Mouse (Mus musculus) limb, embryonic 14.5 days (tissue): ENCODE data around the gene Plekhm1. TPM values are rescaled to one million over a fixed set of nuclear protein-coding genes. Genes with fewer than 3 reads are reported as not detected.
"Not testable (repeated sequence)": the region's sequence is repeated elsewhere in the genome, so short reads cannot be mapped to it uniquely, and the experiment has no call there.

Experiments
- ATAC-seq: fragments of 200-750 bp; cut with Nextera tagmentation; 2 replicates; pipeline ENCODE4 v1.8.0; 2017; ENCODE audit warnings: low read depth, moderate number of reproducible peaks, moderate TSS enrichment; ENCODE audit not compliant: low FRiP score
- DNase-seq: peaks from one replicate; pipeline ENCODE4 v3.0.0-alpha.2; 2015; ENCODE audit warnings: low spot score
- H3K27ac ChIP-seq: fragments of 300-500 bp; sonication (generic); replicated peaks from 2 replicates; pipeline ENCODE4 v1.5.1; 2014; ENCODE audit warnings: low read depth, mild to moderate bottlenecking, low read length, moderate library complexity, mixed read lengths
- H3K27me3 ChIP-seq: fragments of 300-500 bp; sonication (generic); 2 replicates; pipeline ENCODE4 v1.6.1; 2014; ENCODE audit warnings: low read length, mixed read lengths; ENCODE audit not compliant: control insufficient read depth, insufficient read depth
- H3K36me3 ChIP-seq: fragments of 300-500 bp; sonication (generic); 2 replicates; pipeline ENCODE4 v1.6.1; 2014; ENCODE audit warnings: mild to moderate bottlenecking, low read length, moderate library complexity, mixed read lengths; ENCODE audit not compliant: control insufficient read depth, insufficient read depth
- H3K4me1 ChIP-seq: fragments of 300-500 bp; sonication (generic); 2 replicates; pipeline ENCODE4 v1.6.1; 2014; ENCODE audit warnings: antibody characterized with exemption, low read length, mixed read lengths; ENCODE audit not compliant: control insufficient read depth, insufficient read depth
- H3K4me2 ChIP-seq: fragments of 300-500 bp; sonication (generic); replicated peaks from 2 replicates; pipeline ENCODE4 v1.6.1; 2014; ENCODE audit warnings: low read depth, mild to moderate bottlenecking, low read length, moderate library complexity; ENCODE audit not compliant: severe bottlenecking
- H3K4me3 ChIP-seq: fragments of 300-500 bp; sonication (generic); replicated peaks from 2 replicates; pipeline ENCODE4 v1.5.1; 2014; ENCODE audit warnings: low read length
- H3K9ac ChIP-seq: fragments of 300-500 bp; sonication (generic); 2 replicates; pipeline ENCODE4 v1.6.1; 2014; ENCODE audit warnings: mild to moderate bottlenecking, low read depth, low read length, moderate library complexity; ENCODE audit not compliant: severe bottlenecking
- H3K9me3 ChIP-seq: fragments of 300-500 bp; sonication (generic); 2 replicates; pipeline ENCODE4 v1.6.1; 2016; ENCODE audit warnings: low read length; ENCODE audit not compliant: control insufficient read depth
- POLR2A ChIP-seq: fragments of 200-500 bp; IDR thresholded peaks from 2 replicates; pipeline ENCODE4 v1.8.0; 2012; ENCODE audit warnings: inconsistent platforms, mild to moderate bottlenecking, moderate library complexity, borderline replicate concordance; ENCODE audit not compliant: insufficient read depth, insufficient read length; ENCODE audit errors: extremely low read depth
- WGBS: fragments of 180-500 bp; shearing (Covaris S2); extraction: QIAGEN DNeasy Blood & Tissue Kit; methylation state at CpG from one replicate; pipeline ENCODE4 v1.1.7; 2014; 5-methylcytosine and 5-hydroxymethylcytosine counted together
- polyA plus RNA-seq, 2 experiments: library from polyadenylated mRNA; depleted of rRNA in 1 of 2; stranded (reverse) in 1 of 2; unstranded in 1 of 2; fragments of >200 nt; fragmentation: Nextera tagmentation in 1 of 2; extraction: Ambion mirVana in 1 of 2; gene quantifications; 2 replicates each; pipeline versions ENCODE4 v1.2.1 to v1.2.3; 2012 to 2014

Gene Plekhm1
- polyA plus RNA-seq, 2 experiments, result 9.6 to 11.8 TPM

DNA sequence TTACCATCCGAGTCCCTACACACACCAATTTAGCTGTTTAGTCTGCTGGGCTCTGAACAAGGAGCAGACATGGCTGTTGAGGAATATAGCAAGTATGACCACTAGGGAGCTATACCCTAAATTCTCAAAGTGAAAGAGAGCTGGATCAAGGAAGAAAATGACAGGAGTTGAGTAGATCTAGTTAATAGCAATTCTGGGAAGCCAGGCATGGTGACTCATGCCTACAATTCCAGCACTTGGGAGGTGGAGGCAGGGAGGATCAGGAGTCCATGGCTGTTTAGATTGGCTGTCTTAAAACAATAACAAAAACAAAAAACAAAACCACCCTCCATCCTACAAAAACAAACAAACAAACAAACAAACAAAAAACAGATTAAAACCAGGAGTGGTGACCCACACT, 1.2 kb downstream of the Plekhm1 start:
- ATAC-seq, result no peak
- H3K9me3 ChIP-seq, result no peaks in the 10 kb centered on the region
- H3K4me3 ChIP-seq, result peak overlapping the region; percentile 84; the same call in 1 of the 2 replicates
- H3K27me3 ChIP-seq, result no peaks in the 10 kb centered on the region
- 55% methylated on average over 1 of the region's 1 CpGs for WGBS
- no peak for TF ChIP-seq POLR2A
- H3K4me1 ChIP-seq, result peaks cover 4% of the 10 kb centered on the region; the same call in 1 of the 2 replicates
- no peak for DNase-seq
- no peaks in the 10 kb centered on the region for H3K36me3 ChIP-seq
- H3K9ac ChIP-seq, result no peak overlapping the region
- H3K27ac ChIP-seq, result no peak overlapping the region
- 0 out of 2 replicates have a peak overlapping the region, but pooled peaks have one; percentile 89 for H3K4me2 ChIP-seq

DNA sequence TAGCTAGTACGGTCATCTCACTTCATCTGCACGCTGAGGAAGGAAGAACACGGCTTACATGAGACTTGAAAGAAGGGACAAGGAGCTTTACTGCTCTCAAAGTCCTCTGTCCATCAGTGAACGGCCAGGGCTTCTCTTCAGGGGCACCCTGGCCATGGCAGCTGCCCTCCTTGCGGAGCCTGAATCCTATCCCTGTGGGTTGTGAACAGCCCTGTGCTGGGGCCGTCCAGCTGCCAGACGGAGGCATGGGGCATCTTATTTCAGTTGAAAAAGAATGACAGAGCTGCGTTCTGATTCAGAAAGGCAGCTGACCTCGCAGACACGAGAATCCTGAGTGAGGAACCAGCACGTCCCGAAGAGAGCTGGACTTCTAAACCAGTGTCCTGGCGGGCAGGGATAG, 3.6 kb downstream of the Plekhm1 start:
- 88% methylated on average over 13 of the region's 13 CpGs for WGBS
- Histone ChIP-seq H3K27me3 (no peaks in the 10 kb centered on the region), H3K4me3 (no peak overlapping the region), H3K4me1 (peaks cover 4% of the 10 kb centered on the region; the same call in 1 of the 2 replicates), H3K36me3 (no peaks in the 10 kb centered on the region), H3K4me2 (no peak overlapping the region), H3K9me3 (no peaks in the 10 kb centered on the region), H3K27ac (no peak overlapping the region), H3K9ac (no peak overlapping the region)
- no peak for TF ChIP-seq POLR2A
- ATAC-seq (no peak), DNase-seq (no peak)

DNA sequence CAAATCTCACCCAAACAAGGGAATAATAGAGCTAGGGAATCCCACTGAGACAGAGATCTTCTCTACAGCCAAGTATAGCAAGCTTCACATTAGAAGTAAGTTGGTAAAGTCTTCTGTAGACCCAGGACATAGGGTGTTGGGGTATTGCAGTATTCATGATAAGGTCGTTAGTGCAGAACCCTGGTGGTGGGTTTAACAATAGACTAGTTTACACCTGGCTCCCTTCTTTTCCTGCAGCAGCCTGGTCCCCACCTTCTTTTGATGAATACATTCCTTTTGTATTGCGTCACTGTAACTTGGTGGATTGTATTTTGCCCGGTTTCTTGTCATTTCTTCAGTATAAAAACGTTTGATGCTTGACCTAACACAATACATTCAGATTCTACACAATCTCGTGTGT, 5.4 kb downstream of the Plekhm1 start:
- WGBS, result 67% methylated on average over 5 of the region's 5 CpGs
- not testable (repeated sequence) for H3K4me1 ChIP-seq, H3K4me2 ChIP-seq, H3K4me3 ChIP-seq, H3K27ac ChIP-seq, H3K27me3 ChIP-seq, DNase-seq, ATAC-seq, H3K9me3 ChIP-seq, H3K36me3 ChIP-seq, H3K9ac ChIP-seq

DNA sequence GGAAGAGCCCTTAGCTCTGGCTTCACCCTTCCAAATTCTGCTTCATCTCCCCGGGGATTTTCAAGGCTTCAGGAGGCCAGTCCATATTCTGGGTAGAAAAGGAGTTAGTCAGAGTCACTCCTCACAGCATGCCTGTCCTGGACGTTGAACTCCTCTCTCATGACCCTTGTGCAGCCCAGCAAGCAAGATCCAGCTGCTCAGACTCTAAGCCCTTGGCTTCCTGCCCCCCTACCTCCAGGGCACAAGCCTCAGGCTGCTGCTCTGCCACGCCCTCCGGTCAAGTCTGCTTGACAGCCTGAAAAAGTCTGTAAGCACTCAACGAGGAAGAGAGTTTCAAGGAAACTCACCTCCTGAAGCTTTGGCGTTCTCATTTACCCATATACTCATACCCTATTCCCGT, 5.9 kb downstream of the Plekhm1 start:
- no peak overlapping the region for H3K4me2 ChIP-seq
- no peaks in the 10 kb centered on the region for H3K9me3 ChIP-seq
- ATAC-seq (no peak), DNase-seq (no peak)
- H3K4me1 ChIP-seq, result no peaks in the 10 kb centered on the region; the same call in 1 of the 2 replicates
- peaks cover 8% of the 10 kb centered on the region; the same call in 1 of the 2 replicates for H3K36me3 ChIP-seq
- H3K4me3 ChIP-seq, result no peak overlapping the region
- WGBS, result 78% methylated on average over 7 of the region's 7 CpGs
- H3K27ac ChIP-seq, result no peak overlapping the region
- TF ChIP-seq POLR2A, result no peak
- H3K9ac ChIP-seq, result no peak overlapping the region
- H3K27me3 ChIP-seq, result no peaks in the 10 kb centered on the region

DNA sequence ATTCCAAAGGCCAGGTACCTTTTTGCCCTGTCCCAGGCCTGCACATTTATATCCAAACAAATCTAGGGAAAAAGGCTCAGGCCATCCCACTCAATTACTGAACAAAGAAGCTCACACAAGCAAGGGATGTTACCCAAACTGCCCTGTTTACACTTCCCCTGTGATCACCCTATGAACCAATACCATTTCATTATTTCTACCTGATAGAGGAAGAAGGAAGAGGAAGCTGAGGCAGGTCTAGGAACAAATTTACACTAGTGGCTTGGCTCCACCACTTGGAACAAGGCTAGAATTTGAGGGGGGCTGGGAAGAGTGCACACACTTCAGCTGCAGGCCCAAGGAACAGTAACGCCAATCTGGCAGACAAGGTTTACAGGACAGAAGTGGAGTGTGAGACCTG, 6.7 kb downstream of the Plekhm1 start:
- no peak for TF ChIP-seq POLR2A
- no peak for ATAC-seq

DNA sequence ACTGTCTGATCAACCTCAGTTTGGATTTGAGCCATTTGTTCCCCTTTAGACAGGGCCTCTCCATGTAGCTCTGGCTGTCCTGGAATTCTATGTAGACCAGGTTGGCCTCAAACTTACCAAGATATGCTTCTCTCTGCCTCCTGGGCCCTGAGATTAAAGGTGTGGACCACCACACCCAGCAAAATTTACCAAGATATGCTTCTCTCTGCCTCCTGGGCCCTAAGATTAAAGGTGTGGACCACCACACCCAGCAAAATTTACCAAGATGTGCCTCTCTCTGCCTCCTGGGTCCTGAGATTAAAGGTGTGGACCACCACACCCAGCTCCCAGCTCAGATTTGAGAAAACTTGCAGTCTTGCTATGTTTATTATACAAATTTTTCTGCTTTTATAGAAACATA, 7.9 kb downstream of the Plekhm1 start:
- no peak overlapping the region for H3K4me2 ChIP-seq
- H3K4me1 ChIP-seq, result no peaks in the 10 kb centered on the region
- H3K9me3 ChIP-seq, result no peaks in the 10 kb centered on the region
- no peaks in the 10 kb centered on the region for H3K27me3 ChIP-seq
- ATAC-seq (no peak), DNase-seq (no peak)
- H3K27ac ChIP-seq, result no peak overlapping the region
- no peak overlapping the region for H3K4me3 ChIP-seq
- H3K36me3 ChIP-seq, result peaks cover 11% of the 10 kb centered on the region
- no peak overlapping the region for H3K9ac ChIP-seq
- no peak for TF ChIP-seq POLR2A

More for the DNA sequence above, 6.7 kb downstream of the Plekhm1 start:
- no peaks in the 10 kb centered on the region for H3K9me3 ChIP-seq
- no peaks in the 10 kb centered on the region for H3K27me3 ChIP-seq
- WGBS, result 83% methylated on average over 1 of the region's 1 CpGs
- no peak overlapping the region for H3K27ac ChIP-seq
- no peak overlapping the region for H3K4me2 ChIP-seq
- H3K9ac ChIP-seq, result no peak overlapping the region
- peaks cover 8% of the 10 kb centered on the region; the same call in 1 of the 2 replicates for H3K36me3 ChIP-seq
- no peaks in the 10 kb centered on the region for H3K4me1 ChIP-seq
- DNase-seq, result no peak
- H3K4me3 ChIP-seq, result no peak overlapping the region
